Mouse (Mus musculus) midbrain, embryonic 11.5 days (tissue): ENCODE measurements around the gene Gna14. TPM values are rescaled to one million over a fixed set of nuclear protein-coding genes. Genes with fewer than 3 reads are reported as not detected.
A peak's percentile ranks its signal among the peaks of the same experiment; 100 is the strongest.

Experiments
- ATAC-seq: fragments of 200-750 bp; cut with Nextera tagmentation; 2 replicates; pipeline ENCODE4 v1.8.0; 2017; ENCODE audit warnings: moderate TSS enrichment, moderate library complexity; ENCODE audit not compliant: low FRiP score
- DNase-seq: peaks from one replicate; pipeline ENCODE4 v3.0.0; 2015; ENCODE audit warnings: low spot score; ENCODE audit errors: missing footprints
- H3K27ac ChIP-seq: fragments of 300-500 bp; sonication (generic); 2 replicates; pipeline ENCODE4 v1.5.1; 2014; ENCODE audit warnings: low read depth, low read length
- H3K27me3 ChIP-seq: fragments of 300-500 bp; sonication (generic); 2 replicates; pipeline ENCODE4 v1.6.1; 2014; ENCODE audit warnings: mild to moderate bottlenecking, low read length, moderate library complexity, mixed read lengths; ENCODE audit not compliant: control insufficient read depth, insufficient read depth
- H3K36me3 ChIP-seq: fragments of 300-500 bp; sonication (generic); 2 replicates; pipeline ENCODE4 v1.6.1; 2014; ENCODE audit warnings: mild to moderate bottlenecking, low read length, moderate library complexity, mixed read lengths; ENCODE audit not compliant: control insufficient read depth, insufficient read depth
- H3K4me1 ChIP-seq: fragments of 300-500 bp; sonication (generic); 2 replicates; pipeline ENCODE4 v1.6.1; 2014; ENCODE audit warnings: low read length; ENCODE audit not compliant: control insufficient read depth, insufficient read depth
- H3K4me2 ChIP-seq: fragments of 300-500 bp; sonication (generic); 2 replicates; pipeline ENCODE4 v1.6.1; 2014; ENCODE audit warnings: mild to moderate bottlenecking, moderate library complexity
- H3K4me3 ChIP-seq: fragments of 300-500 bp; sonication (generic); 2 replicates; pipeline ENCODE4 v1.5.1; 2014; ENCODE audit warnings: low read depth, low read length
- H3K9ac ChIP-seq: fragments of 300-500 bp; sonication (generic); 2 replicates; pipeline ENCODE4 v1.6.1; 2014; ENCODE audit warnings: low read length
- H3K9me3 ChIP-seq: fragments of 300-500 bp; sonication (generic); 2 replicates; pipeline ENCODE4 v1.6.1; 2016; ENCODE audit warnings: low read length; ENCODE audit not compliant: control insufficient read depth
- WGBS: fragments of 180-500 bp; shearing (Covaris S2); extraction: QIAGEN DNeasy Blood & Tissue Kit; methylation state at CpG from one replicate; pipeline ENCODE4 v1.1.7; 2014; 5-methylcytosine and 5-hydroxymethylcytosine counted together
- polyA plus RNA-seq: library from polyadenylated mRNA; unstranded; fragments of >200 nt; fragmentation: Nextera tagmentation; extraction: Ambion mirVana; gene quantifications from 2 replicates; pipeline ENCODE4 v1.2.1, GENCODE M21; 2014

Gene Gna14
- 0.18 and 0.51 TPM in 2 replicates for polyA plus RNA-seq

DNA sequence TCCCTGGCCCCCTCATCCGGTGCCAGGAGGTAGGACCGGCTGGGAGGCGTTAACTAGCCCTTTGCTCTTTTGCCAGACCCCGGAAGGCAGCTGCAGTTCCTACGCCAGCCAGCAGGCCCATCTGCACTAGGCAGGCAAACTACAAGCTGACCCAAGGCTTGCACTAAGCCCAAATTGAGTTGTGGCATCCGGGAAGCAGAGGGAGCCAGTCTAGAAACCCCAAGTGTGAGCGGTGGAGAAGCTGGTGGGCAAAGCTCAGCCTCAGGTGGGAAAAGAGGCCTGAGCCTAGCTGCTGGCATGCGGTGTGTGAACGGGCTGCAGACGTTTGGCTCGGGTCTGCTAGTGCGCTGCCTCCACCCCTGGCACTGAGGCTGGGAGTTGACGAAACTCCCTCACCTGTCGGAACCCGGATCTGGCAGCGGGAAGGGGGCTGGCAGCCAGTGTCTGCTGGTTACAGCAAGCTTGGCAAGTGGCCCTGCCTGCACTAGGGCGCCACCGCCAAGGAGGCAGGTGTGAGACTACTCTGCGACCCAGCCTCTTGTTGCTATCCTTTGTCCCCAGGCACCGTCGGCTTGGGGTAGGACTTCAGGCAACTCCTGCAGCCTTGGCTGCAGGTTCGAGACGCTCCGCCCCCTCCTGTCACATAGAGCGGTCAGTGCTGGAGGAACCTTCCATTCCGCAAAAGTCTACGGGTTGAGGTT lies at the start of gene Gna14:
TSS of gene Gna14 (plus strand) at position 232 of the 701 bp plus-strand sequence.
- Histone ChIP-seq H3K9me3 (no peaks in the 10 kb centered on the region), H3K4me3 (peak within 1 kb of the TSS; percentile 35), H3K4me1 (peaks cover 19% of the 10 kb centered on the region), H3K27ac (no peak within 1 kb of the TSS), H3K27me3 (peaks cover 34% of the 10 kb centered on the region), H3K36me3 (no peaks in the 10 kb centered on the region), H3K4me2 (peak within 1 kb of the TSS; percentile 67), H3K9ac (peak within 1 kb of the TSS; percentile 33)
- ATAC-seq: peak; percentile 81
- peak; percentile 98 for DNase-seq
- WGBS: under 1% methylated on average over 27 of the region's 27 CpGs

DNA sequence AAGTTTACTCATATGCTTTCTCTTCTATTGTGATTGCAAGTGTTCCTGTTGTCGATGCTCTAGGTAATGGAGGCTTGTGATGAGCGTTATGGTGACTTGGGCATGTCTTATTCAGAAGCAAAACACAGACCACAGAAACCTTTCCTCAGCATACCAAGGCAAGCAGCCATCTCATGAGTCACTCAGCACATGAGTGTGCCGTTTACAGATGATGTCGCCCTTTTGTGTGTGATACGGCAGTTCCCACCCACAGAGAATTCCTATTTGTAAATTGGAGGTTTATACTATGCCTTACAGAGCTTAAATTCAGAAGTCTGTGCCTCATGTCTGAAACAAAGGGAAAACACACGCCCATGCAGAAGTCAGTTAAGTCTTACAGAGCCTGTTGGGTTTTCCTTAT lies 49.0 kb upstream of the Gna14 start:
- Histone ChIP-seq H3K4me1 (no peaks in the 10 kb centered on the region; the same call in 1 of the 2 replicates), H3K4me2 (no peak overlapping the region), H3K27ac (no peak overlapping the region), H3K9me3 (no peaks in the 10 kb centered on the region), H3K27me3 (no peaks in the 10 kb centered on the region), H3K36me3 (no peaks in the 10 kb centered on the region), H3K4me3 (no peak overlapping the region), H3K9ac (no peak overlapping the region)
- no peak for DNase-seq
- 82% methylated on average over 6 of the region's 6 CpGs for whole genome bisulfite sequencing
- no peak for ATAC-seq

DNA sequence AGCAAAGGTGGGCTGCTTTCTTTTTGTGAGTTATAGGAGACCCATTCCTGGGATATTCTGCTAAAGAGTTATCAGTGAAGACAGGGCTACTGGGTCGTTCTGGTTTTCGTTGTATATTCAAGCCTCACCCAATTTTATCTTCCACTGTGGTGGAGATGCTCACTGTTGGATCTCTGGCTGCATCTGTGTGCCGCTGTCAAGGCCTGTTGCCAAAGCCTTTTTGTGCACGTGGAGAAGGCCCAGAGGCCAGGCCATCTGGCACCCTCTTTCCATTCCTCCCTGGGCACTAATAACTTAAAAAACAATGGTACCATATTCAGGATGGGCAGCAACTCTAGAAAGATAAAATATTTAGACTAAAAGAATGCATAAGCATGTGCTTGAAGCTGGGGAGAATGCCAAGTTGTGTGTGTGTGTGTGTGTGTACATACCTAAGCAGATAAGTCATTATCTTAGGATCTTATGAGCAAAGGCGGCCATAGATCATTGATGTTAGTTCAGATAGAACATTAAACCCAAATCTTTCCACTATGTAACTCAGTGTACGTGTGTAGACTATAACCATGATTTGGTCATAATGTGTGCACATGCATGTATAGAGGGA lies 45.3 kb upstream of the Gna14 start:
- DNase-seq (no peak), ATAC-seq (no peak)
- Histone ChIP-seq H3K9me3 (no peaks in the 10 kb centered on the region), H3K27ac (no peak overlapping the region), H3K4me3 (no peak overlapping the region), H3K4me2 (no peak overlapping the region), H3K27me3 (no peaks in the 10 kb centered on the region), H3K4me1 (no peaks in the 10 kb centered on the region; the same call in 1 of the 2 replicates), H3K36me3 (no peaks in the 10 kb centered on the region), H3K9ac (no peak overlapping the region)
- 89% methylated on average over 6 of the region's 6 CpGs for WGBS

DNA sequence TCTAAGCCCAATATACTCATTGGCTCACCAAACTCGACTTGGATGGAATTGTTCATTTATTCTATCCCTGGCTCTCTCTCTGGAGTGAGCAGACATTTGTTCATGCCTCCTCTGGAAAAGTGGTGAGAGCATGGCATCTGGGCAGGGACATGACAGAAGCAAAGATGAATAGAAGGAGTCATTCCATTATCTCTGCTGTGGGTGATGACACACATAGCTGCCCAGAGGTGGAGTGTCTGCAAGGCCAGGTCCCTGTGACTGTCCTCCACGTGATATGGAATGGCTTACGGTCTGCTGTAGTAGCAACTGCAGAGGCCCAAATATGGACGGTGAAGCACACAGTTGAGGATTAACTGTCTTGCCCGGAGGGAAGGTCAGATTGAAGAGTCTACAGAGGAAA lies 41.2 kb upstream of the Gna14 start:
- DNase-seq: no peak
- H3K27ac ChIP-seq: no peak overlapping the region
- no peaks in the 10 kb centered on the region for H3K27me3 ChIP-seq
- H3K9ac ChIP-seq: no peak overlapping the region
- no peak overlapping the region for H3K4me2 ChIP-seq
- no peaks in the 10 kb centered on the region for H3K36me3 ChIP-seq
- ATAC-seq: no peak
- no peaks in the 10 kb centered on the region for H3K4me1 ChIP-seq
- H3K4me3 ChIP-seq: no peak overlapping the region
- H3K9me3 ChIP-seq: no peaks in the 10 kb centered on the region
- 92% methylated on average over 5 of the region's 5 CpGs for WGBS

- H3K27ac ChIP-seq: no peak overlapping the region
- 79% methylated on average over 6 of the region's 6 CpGs for WGBS
- H3K9ac ChIP-seq: no peak overlapping the region
- no peak overlapping the region for H3K4me2 ChIP-seq
- DNase-seq (no peak), ATAC-seq (no peak)
- H3K4me1 ChIP-seq: no peaks in the 10 kb centered on the region
- no peaks in the 10 kb centered on the region for H3K9me3 ChIP-seq
- H3K27me3 ChIP-seq: no peaks in the 10 kb centered on the region
- no peak overlapping the region for H3K4me3 ChIP-seq
- no peaks in the 10 kb centered on the region for H3K36me3 ChIP-seq
Observed at GRCm38 (mm10) chr19:16403101-16403500, 32.5 kb upstream of the Gna14 start.

DNA sequence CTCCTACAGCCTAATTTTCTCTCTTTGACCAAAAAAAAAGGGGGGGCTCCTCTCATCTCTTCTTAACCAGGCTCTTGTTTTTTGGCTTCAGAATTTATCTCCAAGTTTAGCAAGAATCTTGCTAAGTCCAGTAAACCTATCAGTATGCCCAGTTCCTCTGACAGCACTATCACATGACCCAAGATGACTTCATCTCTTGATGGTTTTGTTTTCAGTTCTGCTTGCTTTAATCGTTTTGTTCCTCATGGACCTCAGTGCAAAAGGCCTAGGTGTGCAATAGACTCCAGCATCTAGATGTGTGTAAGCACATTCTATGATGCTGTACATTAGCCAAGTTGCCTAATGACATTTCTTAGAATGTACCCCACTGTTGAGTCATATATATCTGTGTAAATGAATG lies 27.8 kb upstream of the Gna14 start:
- H3K27me3 ChIP-seq: no peaks in the 10 kb centered on the region
- no peak overlapping the region for H3K4me3 ChIP-seq
- no peaks in the 10 kb centered on the region for H3K9me3 ChIP-seq
- no peak overlapping the region for H3K4me2 ChIP-seq
- no peaks in the 10 kb centered on the region for H3K4me1 ChIP-seq
- H3K36me3 ChIP-seq: no peaks in the 10 kb centered on the region
- WGBS: 78% methylated on average over 1 of the region's 1 CpGs
- DNase-seq (no peak), ATAC-seq (no peak)
- no peak overlapping the region for H3K27ac ChIP-seq
- H3K9ac ChIP-seq: no peak overlapping the region

DNA sequence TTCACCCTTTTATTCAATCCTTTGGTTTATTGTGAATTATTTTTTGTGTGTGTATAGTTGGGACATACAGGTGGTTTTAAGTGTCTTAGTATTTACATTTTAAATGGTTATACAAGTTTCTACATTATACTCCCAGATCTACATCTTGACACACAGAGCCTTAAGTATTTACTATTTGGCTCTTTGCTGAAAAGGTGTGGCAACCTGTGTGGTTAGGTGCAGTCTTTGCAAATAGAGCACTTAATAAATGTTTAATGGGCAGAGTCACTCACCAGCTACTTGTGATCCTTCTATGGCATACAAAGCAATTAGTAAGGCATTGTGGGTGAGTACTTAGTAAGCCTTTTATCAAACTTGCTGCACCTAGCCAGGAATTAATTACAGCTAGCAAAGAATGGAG lies 24.3 kb upstream of the Gna14 start:
- DNase-seq (no peak), ATAC-seq (no peak)
- no peaks in the 10 kb centered on the region for H3K36me3 ChIP-seq

GRCm38 (mm10) chr19:16418086-16418663 lies 17.4 kb upstream of the Gna14 start:
- Histone ChIP-seq H3K4me1 (no peaks in the 10 kb centered on the region), H3K9ac (no peak overlapping the region), H3K27ac (no peak overlapping the region), H3K27me3 (no peaks in the 10 kb centered on the region), H3K4me3 (no peak overlapping the region), H3K36me3 (no peaks in the 10 kb centered on the region), H3K9me3 (no peaks in the 10 kb centered on the region), H3K4me2 (no peak overlapping the region)
- 88% methylated on average over 5 of the region's 5 CpGs for WGBS
- DNase-seq (no peak), ATAC-seq (no peak)

More for the DNA sequence above, 24.3 kb upstream of the Gna14 start:
- Histone ChIP-seq H3K27ac (no peak overlapping the region), H3K9ac (no peak overlapping the region), H3K4me2 (no peak overlapping the region), H3K9me3 (no peaks in the 10 kb centered on the region), H3K27me3 (no peaks in the 10 kb centered on the region), H3K4me3 (no peak overlapping the region), H3K4me1 (no peaks in the 10 kb centered on the region)

DNA sequence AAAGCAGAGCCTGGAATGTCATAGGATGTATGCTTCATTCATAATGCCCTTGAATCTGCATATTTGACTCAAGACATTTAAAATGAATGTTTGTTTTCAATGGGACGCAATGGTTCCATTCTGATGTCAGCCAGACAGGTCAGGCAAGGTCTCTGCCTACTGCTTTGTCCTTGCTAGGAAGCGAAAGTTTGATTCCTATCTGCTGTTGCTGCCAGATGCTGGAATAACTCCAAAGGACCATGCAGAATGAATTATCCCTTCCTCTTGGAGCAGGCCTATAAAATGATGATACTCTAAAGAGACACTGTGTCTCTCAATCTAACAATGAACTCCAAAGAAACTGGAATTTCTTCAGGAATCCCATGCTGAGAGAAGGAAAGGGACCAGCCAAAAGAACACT lies 10.0 kb upstream of the Gna14 start:
- no peak overlapping the region for H3K4me3 ChIP-seq
- peaks cover 8% of the 10 kb centered on the region; the same call in 1 of the 2 replicates for H3K9me3 ChIP-seq
- no peaks in the 10 kb centered on the region for H3K4me1 ChIP-seq
- no peaks in the 10 kb centered on the region for H3K36me3 ChIP-seq
- no peaks in the 10 kb centered on the region for H3K27me3 ChIP-seq
- H3K4me2 ChIP-seq: no peak overlapping the region
- H3K27ac ChIP-seq: no peak overlapping the region
- ATAC-seq: no peak
- DNase-seq: no peak
- WGBS: 81% methylated on average over 2 of the region's 2 CpGs
- H3K9ac ChIP-seq: no peak overlapping the region
